Mouse (Mus musculus) CH12.LX (cell line): ENCODE data around the gene Zbtb24.

Source experiments
- CHD1 ChIP-seq: IDR thresholded peaks from 2 replicates; pipeline ENCODE4 v1.6.1; 2012; ENCODE audit warnings: low read depth, low read length, improper control_type of control experiment, inconsistent platforms
- CHD2 ChIP-seq: IDR thresholded peaks from 2 replicates; pipeline ENCODE4 v1.6.1; 2011; ENCODE audit warnings: low read length, improper control_type of control experiment
- CTCF ChIP-seq, 2 experiments: IDR thresholded peaks in 1 of 2; conservative IDR thresholded peaks in 1 of 2; 2 replicates each; pipeline ENCODE4 v1.5.1; 2011 to 2012; ENCODE audit warnings: low read depth in 2 of 2, low read length in 2 of 2, improper control_type of control experiment in 1 of 2, inconsistent platforms in 1 of 2, mild to moderate bottlenecking in 1 of 2, moderate library complexity in 1 of 2
- HCFC1 ChIP-seq: IDR thresholded peaks from 2 replicates; pipeline ENCODE4 v1.6.1; 2012; ENCODE audit warnings: low read depth, mild to moderate bottlenecking, inconsistent platforms, low read length, improper control_type of control experiment
- JUND ChIP-seq: conservative IDR thresholded peaks from 2 replicates; pipeline ENCODE4 v1.6.1; 2011; ENCODE audit warnings: low read depth, low read length, improper control_type of control experiment
- MEF2A ChIP-seq: IDR thresholded peaks from 2 replicates; pipeline ENCODE4 v1.6.1; 2014; ENCODE audit warnings: low read depth, mild to moderate bottlenecking, inconsistent platforms, low read length, improper control_type of control experiment, borderline replicate concordance
- MXI1 ChIP-seq: IDR thresholded peaks from 2 replicates; pipeline ENCODE4 v1.6.1; 2011; ENCODE audit warnings: mild to moderate bottlenecking, low read depth, low read length, improper control_type of control experiment
- POLR2A ChIP-seq: IDR thresholded peaks from 2 replicates; pipeline ENCODE4 v1.6.1; 2011; ENCODE audit warnings: low read depth, mild to moderate bottlenecking, improper control_type of control experiment, low read length
- SIN3A ChIP-seq: IDR thresholded peaks from 2 replicates; pipeline ENCODE4 v1.6.1; 2012; ENCODE audit warnings: low read length, improper control_type of control experiment, inconsistent platforms
- SMC3 ChIP-seq: IDR thresholded peaks from 2 replicates; pipeline ENCODE4 v1.6.1; 2011; ENCODE audit warnings: low read depth, low read length, improper control_type of control experiment
- USF1 ChIP-seq: IDR thresholded peaks from 2 replicates; pipeline ENCODE4 v1.6.1; 2014; ENCODE audit warnings: low read depth, mild to moderate bottlenecking, inconsistent platforms, low read length, improper control_type of control experiment
- ZC3H11A ChIP-seq: IDR thresholded peaks from 2 replicates; pipeline ENCODE4 v1.6.1; 2012; ENCODE audit warnings: low read depth, mild to moderate bottlenecking, inconsistent platforms, low read length, improper control_type of control experiment
- ZMIZ1 ChIP-seq: IDR thresholded peaks from 2 replicates; pipeline ENCODE4 v1.6.1; 2012; ENCODE audit warnings: low read depth, mild to moderate bottlenecking, inconsistent platforms, low read length, improper control_type of control experiment

DNA sequence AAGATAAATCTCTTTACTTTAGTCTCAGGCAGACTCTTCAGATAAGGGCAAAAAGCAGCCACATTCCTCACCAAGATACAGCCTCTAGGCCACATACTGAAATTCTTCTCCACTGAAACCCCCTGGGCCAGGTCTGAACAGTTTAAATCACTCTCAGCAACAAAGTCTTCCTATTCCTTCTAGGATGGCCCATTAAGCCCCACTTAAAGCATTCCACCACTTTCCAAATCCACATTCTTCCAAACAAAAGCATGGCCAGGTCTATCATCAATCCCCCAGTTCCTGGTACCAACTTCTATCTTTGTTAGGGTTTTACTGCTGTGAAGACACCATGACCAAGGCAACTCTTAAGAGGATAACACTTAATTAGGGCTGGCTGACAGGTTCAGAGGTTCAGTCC lies 22.4 kb downstream of the Zbtb24 start:
- no peak for TF ChIP-seq CTCF (conservative IDR thresholded peaks at IDR 0.05 in 1 of 2, IDR thresholded peaks at IDR 0.05 in 1 of 2; ENCODE audit: low read depth in 2 of 2, low read length in 2 of 2)
- TF ChIP-seq ZC3H11A: no peak
- TF ChIP-seq ZMIZ1: no peak
- TF ChIP-seq POLR2A: no peak
- TF ChIP-seq USF1: no peak
- no peak for TF ChIP-seq SMC3
- no peak for TF ChIP-seq CHD1
- TF ChIP-seq MXI1: no peak
- no peak for TF ChIP-seq CHD2
- TF ChIP-seq JUND: no peak
- TF ChIP-seq SIN3A: no peak
- no peak for TF ChIP-seq MEF2A
- TF ChIP-seq HCFC1: no peak
